Mouse (Mus musculus) small intestine, adult 2 months (tissue): ENCODE measurements around the gene Gfy. TPM values are rescaled to one million over a fixed set of nuclear protein-coding genes. Genes with fewer than 3 reads are reported as not detected.

Source experiments
- H3K27ac ChIP-seq: fragments of 200-500 bp; 2 replicates; pipeline ENCODE4 v1.5.1; 2012; ENCODE audit warnings: low read depth, low read length, control low read depth, inconsistent platforms; ENCODE audit not compliant: insufficient read depth
- H3K27me3 ChIP-seq: fragments of 200-500 bp; 2 replicates; pipeline ENCODE4 v1.6.1; 2012; ENCODE audit warnings: mild to moderate bottlenecking, moderate library complexity, low read length, inconsistent platforms; ENCODE audit not compliant: control insufficient read depth, insufficient read depth
- H3K36me3 ChIP-seq: fragments of 200-500 bp; 2 replicates; pipeline ENCODE4 v1.6.1; 2012; ENCODE audit warnings: mild to moderate bottlenecking, low read length, control low read depth, inconsistent platforms; ENCODE audit not compliant: control insufficient read depth, insufficient read depth
- H3K4me1 ChIP-seq: fragments of 200-500 bp; 2 replicates; pipeline ENCODE4 v1.6.1; 2012; ENCODE audit warnings: low read length, inconsistent platforms, mixed read lengths; ENCODE audit not compliant: control insufficient read depth, insufficient read depth, insufficient read length
- H3K4me3 ChIP-seq: fragments of 200-500 bp; 2 replicates; pipeline ENCODE4 v1.5.1; 2012; ENCODE audit warnings: low read depth, mild to moderate bottlenecking, control low read depth, inconsistent platforms, low read length, moderate library complexity
- CTCF ChIP-seq: fragments of 200-500 bp; IDR thresholded peaks from 2 replicates; pipeline ENCODE4 v1.5.1; 2012; ENCODE audit warnings: low read depth, mild to moderate bottlenecking, control low read depth, inconsistent platforms, low read length, moderate library complexity, mixed read lengths; ENCODE audit not compliant: insufficient replicate concordance, insufficient read length; ENCODE audit errors: extremely low read depth
- POLR2A ChIP-seq: fragments of 200-500 bp; IDR thresholded peaks from 2 replicates; pipeline ENCODE4 v1.6.1; 2012; ENCODE audit warnings: low read depth, mild to moderate bottlenecking, control low read depth, inconsistent platforms, low read length, moderate library complexity
- WGBS: fragments of 180-500 bp; shearing (Covaris S2); methylation state at CpG from one replicate; pipeline ENCODE4 v1.1.7; 2018; 5-methylcytosine and 5-hydroxymethylcytosine counted together
- polyA plus RNA-seq: library from polyadenylated mRNA; depleted of rRNA; stranded (reverse); fragments of >200 nt; gene quantifications from 2 replicates; pipeline ENCODE4 v1.2.3, GENCODE M21; 2012

Gfy gene
- polyA plus RNA-seq, 1 experiment = not detected

DNA sequence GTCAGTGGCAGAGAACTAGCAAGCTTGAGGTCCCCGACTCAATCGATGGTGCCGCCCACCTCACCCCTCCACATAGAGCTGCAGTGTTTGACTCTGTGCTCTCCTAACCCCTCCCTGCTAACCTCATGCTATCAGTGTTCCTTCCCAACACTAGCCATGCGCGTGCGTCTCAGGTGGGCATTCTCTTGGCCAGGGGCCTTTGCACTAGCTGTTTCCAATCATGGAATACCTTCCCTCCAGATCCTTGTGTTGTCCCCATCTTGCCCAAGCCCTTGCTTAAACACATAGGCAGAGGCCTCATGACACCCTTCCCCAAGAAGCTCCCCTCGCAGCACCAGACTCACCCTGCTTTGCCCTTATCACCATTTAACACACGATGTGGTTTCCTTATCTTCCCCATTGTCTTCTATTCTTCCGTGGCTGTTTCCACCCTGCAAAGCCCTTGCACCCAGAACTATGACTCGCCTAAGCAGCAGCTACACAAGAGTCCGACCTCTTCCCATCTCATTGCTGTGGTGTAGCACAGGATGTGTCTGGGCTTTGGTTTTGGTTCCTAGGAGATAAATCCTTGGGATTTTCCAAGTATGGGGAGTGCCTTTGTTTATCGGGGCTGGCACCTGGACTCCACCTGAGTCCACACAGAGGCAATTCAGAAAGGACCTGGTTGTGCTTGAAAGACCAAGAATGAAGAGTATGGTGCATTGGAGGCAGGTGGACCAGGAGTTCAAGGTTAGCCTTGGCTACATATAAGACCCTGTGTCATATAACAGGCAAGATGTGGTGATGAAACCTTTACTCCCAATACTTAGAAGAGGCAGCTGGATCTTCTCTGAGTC is 42.0 kb downstream of the Gfy start:
- Histone ChIP-seq H3K27ac (no peak overlapping the region), H3K4me3 (no peak overlapping the region), H3K27me3 (no peaks in the 10 kb centered on the region), H3K36me3 (0 out of 2 replicates have a peak, but pooled peaks cover 8% of the 10 kb centered on the region), H3K4me1 (0 out of 2 replicates have a peak, but pooled peaks cover 4% of the 10 kb centered on the region)
- whole genome bisulfite sequencing = 51% methylated on average over 12 of the region's 12 CpGs
- TF ChIP-seq CTCF = no peak

DNA sequence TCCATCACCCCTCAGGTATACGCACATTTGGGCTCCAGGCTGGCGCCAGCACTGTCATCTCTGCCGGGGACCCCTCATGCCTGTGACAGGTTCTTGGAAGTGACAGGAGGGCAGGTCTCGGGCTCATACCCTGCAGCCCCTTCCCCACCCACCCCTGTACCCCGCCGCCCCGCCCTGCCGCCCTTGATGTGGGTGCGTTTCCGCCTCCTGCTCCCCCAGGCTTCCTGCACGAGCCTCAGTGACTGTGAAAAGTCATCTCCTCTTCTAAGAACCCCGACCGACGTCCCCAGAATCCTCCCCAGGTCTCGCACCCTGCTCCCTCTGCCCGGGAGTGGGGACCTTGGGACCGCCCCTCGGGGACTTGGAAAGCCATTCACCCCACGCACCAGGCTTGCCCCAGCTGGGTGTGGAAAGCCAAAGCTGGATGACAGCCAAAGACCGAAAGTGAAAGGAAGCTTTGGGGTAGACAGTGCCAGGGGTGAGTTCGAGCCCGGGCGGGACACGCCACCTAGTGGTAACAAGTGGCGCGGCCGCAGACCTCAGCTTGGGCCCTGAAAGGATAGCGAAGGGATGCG is 43.3 kb downstream of the Gfy start, which contains the start of the genes Gm45713 and Flt3l:
Gm45713 (minus strand) TSS at position 239 of the 575 bp plus-strand sequence.
Flt3l (minus strand) TSS at position 440 of the 575 bp plus-strand sequence.
- H3K27ac ChIP-seq = peak within 1 kb of the TSS; percentile 70
- no peaks in the 10 kb centered on the region for H3K36me3 ChIP-seq
- 0 out of 2 replicates have a peak, but pooled peaks cover 4% of the 10 kb centered on the region for H3K4me1 ChIP-seq
- TF ChIP-seq POLR2A = peak; percentile 40; the same call in 1 of the 2 replicates
- peak; percentile 95 for TF ChIP-seq CTCF
- 2% methylated on average over 29 of the region's 29 CpGs for WGBS
- H3K4me3 ChIP-seq = peak within 1 kb of the TSS; percentile 81
- no peaks in the 10 kb centered on the region for H3K27me3 ChIP-seq

DNA sequence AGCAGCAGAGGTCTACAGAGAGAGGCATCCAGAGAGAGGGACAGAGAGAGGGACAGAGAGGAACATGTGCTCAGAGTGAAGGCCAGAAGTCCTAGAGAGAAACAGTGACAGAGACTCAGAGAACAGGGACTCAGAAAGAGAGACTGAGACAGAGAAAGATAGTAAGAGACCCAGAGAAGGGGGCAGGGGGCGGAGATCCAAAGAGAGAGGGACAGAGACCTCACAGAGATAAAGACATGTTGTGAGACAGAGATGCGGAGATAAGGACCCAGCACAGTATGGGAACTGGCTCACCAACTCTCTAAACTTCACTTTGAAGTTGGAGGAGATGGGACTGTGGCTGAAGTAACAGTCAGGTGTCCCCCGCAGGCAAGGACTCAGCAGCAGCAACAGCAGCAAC is 44.0 kb downstream of the Gfy start:
- Histone ChIP-seq H3K4me1 (0 out of 2 replicates have a peak, but pooled peaks cover 4% of the 10 kb centered on the region), H3K36me3 (no peaks in the 10 kb centered on the region), H3K4me3 (peak overlapping the region; percentile 81), H3K27ac (peak overlapping the region; percentile 17; the same call in 1 of the 2 replicates), H3K27me3 (no peaks in the 10 kb centered on the region)
- TF ChIP-seq CTCF (no peak), POLR2A (no peak)
- WGBS = 81% methylated on average over 3 of the region's 3 CpGs

- 0 out of 2 replicates have a peak, but pooled peaks have one; percentile 34 for TF ChIP-seq POLR2A
- TF ChIP-seq CTCF = no peak
- 0 out of 2 replicates have a peak, but pooled peaks cover 4% of the 10 kb centered on the region for H3K4me1 ChIP-seq
- no peak overlapping the region for H3K27ac ChIP-seq
- 29% methylated on average over 12 of the region's 12 CpGs for WGBS
- H3K36me3 ChIP-seq = no peaks in the 10 kb centered on the region
- H3K27me3 ChIP-seq = no peaks in the 10 kb centered on the region
- peak overlapping the region; percentile 12 for H3K4me3 ChIP-seq
These were observed 44.8 kb downstream of the Gfy start for GRCm38 (mm10) chr7:45134544-45135026.

DNA sequence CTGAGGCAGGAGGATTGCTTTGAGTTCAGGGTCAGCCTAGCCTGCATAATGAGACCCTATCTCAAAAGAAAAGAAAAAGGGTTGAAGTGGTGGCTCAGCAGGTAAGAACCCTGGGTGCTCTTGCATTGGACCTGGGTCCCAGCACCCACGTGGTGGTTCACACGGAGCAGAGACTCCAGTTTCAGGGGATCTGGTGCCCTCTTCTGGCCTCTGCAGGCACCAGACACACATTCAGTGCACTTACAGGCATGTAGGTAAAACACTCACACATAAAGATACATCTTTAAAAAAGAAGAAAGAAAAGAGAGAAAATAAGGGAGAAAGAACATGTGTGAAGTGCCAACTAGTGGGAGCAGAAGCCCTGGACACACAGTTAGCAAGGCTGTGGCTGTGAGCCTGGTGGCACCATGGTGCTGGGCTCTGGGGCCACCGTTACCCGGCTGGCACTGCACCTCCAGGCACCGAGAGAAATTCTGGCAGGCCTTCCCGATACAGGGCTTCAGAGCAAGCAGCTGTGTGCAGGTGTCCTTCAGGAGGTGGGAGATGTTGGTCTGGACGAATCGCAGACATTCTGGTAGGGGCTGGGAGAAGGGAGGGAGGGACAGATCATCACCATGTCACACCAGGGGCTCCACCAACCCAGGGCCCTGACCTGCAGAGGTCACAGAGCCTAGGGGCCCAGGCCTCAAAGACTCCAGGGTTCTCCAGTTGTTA is 45.8 kb downstream of the Gfy start:
- 87% methylated on average over 8 of the region's 8 CpGs for WGBS
- no peak overlapping the region for H3K27ac ChIP-seq
- no peaks in the 10 kb centered on the region for H3K36me3 ChIP-seq
- H3K27me3 ChIP-seq = no peaks in the 10 kb centered on the region
- TF ChIP-seq CTCF (peak; percentile 28; the same call in 1 of the 2 replicates), POLR2A (no peak)
- H3K4me3 ChIP-seq = no peak overlapping the region
- 0 out of 2 replicates have a peak, but pooled peaks cover 4% of the 10 kb centered on the region for H3K4me1 ChIP-seq

GRCm38 (mm10) chr7:45131850-45132249 is 47.5 kb downstream of the Gfy start:
- Histone ChIP-seq H3K27me3 (no peaks in the 10 kb centered on the region), H3K4me1 (0 out of 2 replicates have a peak, but pooled peaks cover 4% of the 10 kb centered on the region), H3K4me3 (no peak overlapping the region), H3K27ac (no peak overlapping the region), H3K36me3 (peaks cover 5% of the 10 kb centered on the region)
- TF ChIP-seq CTCF (no peak), POLR2A (no peak)
- 92% methylated on average over 11 of the region's 11 CpGs for WGBS
